Mouse (Mus musculus) megakaryocyte, embryonic 14.5 days (primary cell): ENCODE results near the gene 4930544D05Rik. TPM values are rescaled to one million over a fixed set of nuclear protein-coding genes. Genes with fewer than 3 reads are reported as not detected.
A peak's percentile ranks its signal among the peaks of the same experiment; 100 is the strongest.

Experiments used
- H3K27me3 ChIP-seq: replicated peaks from 2 replicates; pipeline ENCODE3; 2012; ENCODE audit warnings: inconsistent platforms
- H3K36me3 ChIP-seq: replicated peaks from 2 replicates; pipeline ENCODE3; 2012; ENCODE audit warnings: low read length, inconsistent platforms, mixed read lengths
- H3K4me1 ChIP-seq: 2 replicates; pipeline ENCODE4 v1.6.1; 2012; ENCODE audit warnings: inconsistent platforms
- H3K4me3 ChIP-seq: replicated peaks from 2 replicates; pipeline ENCODE3; 2012; ENCODE audit warnings: moderate library complexity, mild to moderate bottlenecking, inconsistent platforms
- H3K9me3 ChIP-seq: 2 replicates; pipeline ENCODE4 v1.6.1; 2012; ENCODE audit warnings: inconsistent platforms
- FLI1 ChIP-seq: IDR thresholded peaks from 2 replicates; pipeline ENCODE4 v1.6.1; 2012; ENCODE audit warnings: low read length, inconsistent platforms, mixed read lengths
- GATA1 ChIP-seq: IDR thresholded peaks from 3 replicates; pipeline ENCODE4 v1.6.1; 2012; ENCODE audit warnings: mixed read lengths, low read length, inconsistent platforms, borderline replicate concordance
- polyA plus RNA-seq: library from polyadenylated mRNA; stranded (reverse); fragments of >175 nt; gene quantifications from 2 replicates; pipeline ENCODE4 v1.2.3, GENCODE M21; 2012; ENCODE audit warnings: low replicate concordance; ENCODE audit not compliant: insufficient read depth

The 4930544D05Rik gene
- polyA plus RNA-seq, 1 experiment: not detected

GRCm38 (mm10) chr11:70580921-70581320, 34.7 kb upstream of the 4930544D05Rik start:
- H3K4me3 ChIP-seq: peak overlapping the region; percentile 83
- H3K9me3 ChIP-seq: no peaks in the 10 kb centered on the region
- H3K4me1 ChIP-seq: peaks cover 100% of the 10 kb centered on the region
- peaks cover 71% of the 10 kb centered on the region for H3K36me3 ChIP-seq
- H3K27me3 ChIP-seq: no peaks in the 10 kb centered on the region
- TF ChIP-seq FLI1 (no peak), GATA1 (no peak)

GRCm38 (mm10) chr11:70582196-70582595, 33.5 kb upstream of the 4930544D05Rik start:
- Histone ChIP-seq H3K4me1 (peaks cover 100% of the 10 kb centered on the region), H3K36me3 (peaks cover 67% of the 10 kb centered on the region), H3K27me3 (no peaks in the 10 kb centered on the region), H3K4me3 (peak overlapping the region; percentile 20), H3K9me3 (no peaks in the 10 kb centered on the region)
- TF ChIP-seq FLI1 (no peak), GATA1 (no peak)

DNA sequence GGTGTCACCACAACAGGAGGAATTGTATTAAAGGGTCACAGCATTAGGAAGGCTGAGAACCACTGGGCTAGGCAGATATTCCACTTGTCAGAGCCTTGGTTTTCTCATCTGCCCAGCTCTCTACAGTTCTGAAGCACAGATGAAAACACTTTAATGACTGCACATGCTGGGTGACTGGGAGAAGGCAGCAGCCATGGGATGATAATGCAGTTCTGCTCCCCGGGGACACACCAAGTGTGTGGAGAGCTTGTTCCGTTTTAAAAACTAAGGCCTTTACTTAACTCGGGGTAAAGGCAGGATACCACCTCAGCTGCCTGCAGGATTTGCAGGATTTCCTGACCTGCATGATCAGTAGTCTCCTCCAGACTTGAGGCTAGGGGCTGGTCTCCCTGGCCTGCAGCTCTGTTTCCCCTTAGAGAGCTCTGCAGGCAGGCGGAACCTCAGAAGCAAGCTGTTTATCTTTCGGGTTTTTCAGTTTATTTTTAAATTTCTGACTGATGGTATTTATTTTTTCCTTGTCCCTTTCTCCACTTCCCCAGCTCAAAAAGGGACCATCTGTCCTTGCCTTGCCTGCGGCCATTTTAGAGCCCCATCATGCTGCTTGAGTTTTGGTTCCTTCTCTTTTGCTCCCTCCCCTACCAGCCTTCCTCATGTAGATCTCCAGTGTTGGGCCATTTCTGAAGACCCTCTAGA, 32.5 kb upstream of the 4930544D05Rik start:
- Histone ChIP-seq H3K36me3 (peaks cover 67% of the 10 kb centered on the region), H3K27me3 (no peaks in the 10 kb centered on the region), H3K9me3 (no peaks in the 10 kb centered on the region), H3K4me3 (peak overlapping the region; percentile 79), H3K4me1 (peaks cover 100% of the 10 kb centered on the region)
- TF ChIP-seq GATA1 (no peak; the same call in 2 of the 3 replicates), FLI1 (no peak)

GRCm38 (mm10) chr11:70583775-70584174, 31.9 kb upstream of the 4930544D05Rik start:
- no peak for TF ChIP-seq GATA1
- H3K27me3 ChIP-seq: no peaks in the 10 kb centered on the region
- H3K36me3 ChIP-seq: peaks cover 68% of the 10 kb centered on the region
- H3K4me3 ChIP-seq: peak overlapping the region; percentile 79
- H3K4me1 ChIP-seq: peaks cover 100% of the 10 kb centered on the region
- H3K9me3 ChIP-seq: no peaks in the 10 kb centered on the region

- H3K27me3 ChIP-seq: no peaks in the 10 kb centered on the region
- peaks cover 68% of the 10 kb centered on the region for H3K36me3 ChIP-seq
- H3K4me3 ChIP-seq: peak overlapping the region; percentile 62
- H3K9me3 ChIP-seq: no peaks in the 10 kb centered on the region
- H3K4me1 ChIP-seq: peaks cover 98% of the 10 kb centered on the region
- TF ChIP-seq GATA1 (no peak), FLI1 (no peak)
Measured at GRCm38 (mm10) chr11:70585457-70585856, 30.2 kb upstream of the 4930544D05Rik start.

DNA sequence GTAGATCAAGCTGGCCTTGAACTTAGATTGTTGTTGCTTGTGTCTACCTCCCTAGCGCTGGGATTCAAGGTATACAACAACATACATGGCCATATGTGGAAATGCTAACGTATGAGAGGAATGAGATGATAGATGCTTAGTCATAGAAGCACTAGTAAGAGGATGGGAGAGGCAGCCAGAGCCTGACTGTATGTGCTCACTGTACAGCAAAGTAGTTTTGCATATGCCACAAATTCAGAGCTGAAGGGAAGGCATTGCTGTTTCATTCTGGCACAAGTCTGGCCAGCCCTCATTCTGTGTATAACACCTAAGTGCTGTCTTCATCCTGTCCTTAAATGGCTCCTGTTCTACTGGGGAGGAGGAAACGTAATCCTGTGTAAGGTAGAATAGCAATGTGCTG, 29.4 kb upstream of the 4930544D05Rik start:
- peaks cover 68% of the 10 kb centered on the region for H3K36me3 ChIP-seq
- TF ChIP-seq FLI1: no peak
- TF ChIP-seq GATA1: no peak
- peak overlapping the region; percentile 62 for H3K4me3 ChIP-seq
- no peaks in the 10 kb centered on the region for H3K9me3 ChIP-seq
- H3K27me3 ChIP-seq: no peaks in the 10 kb centered on the region
- peaks cover 98% of the 10 kb centered on the region for H3K4me1 ChIP-seq

DNA sequence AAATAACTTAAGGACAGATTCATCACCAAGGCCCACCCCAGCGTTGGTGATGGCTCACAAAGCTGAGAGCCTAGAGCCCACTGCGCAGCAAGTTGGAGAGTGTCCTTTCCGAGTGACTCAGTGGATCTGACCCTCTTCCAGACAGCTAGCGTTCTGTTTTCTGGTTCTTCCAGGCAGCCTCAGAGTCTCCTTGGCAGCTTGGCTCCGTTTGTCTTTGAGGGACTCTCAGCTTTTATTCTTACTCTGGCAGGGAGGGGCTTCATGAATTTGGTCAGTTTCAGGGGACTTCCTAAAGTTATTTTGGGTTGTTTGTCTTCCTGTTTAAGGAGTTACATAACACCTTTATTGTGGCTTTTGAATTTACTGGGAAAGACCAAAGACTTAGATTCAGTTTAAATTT, 28.7 kb upstream of the 4930544D05Rik start:
- no peaks in the 10 kb centered on the region for H3K9me3 ChIP-seq
- peaks cover 98% of the 10 kb centered on the region for H3K4me1 ChIP-seq
- no peaks in the 10 kb centered on the region for H3K27me3 ChIP-seq
- H3K36me3 ChIP-seq: peaks cover 64% of the 10 kb centered on the region
- TF ChIP-seq GATA1 (no peak), FLI1 (no peak)
- peak overlapping the region; percentile 48 for H3K4me3 ChIP-seq

GRCm38 (mm10) chr11:70591733-70592132, 23.9 kb upstream of the 4930544D05Rik start:
- Histone ChIP-seq H3K27me3 (no peaks in the 10 kb centered on the region), H3K36me3 (peaks cover 75% of the 10 kb centered on the region), H3K4me3 (peak overlapping the region; percentile 46), H3K9me3 (no peaks in the 10 kb centered on the region), H3K4me1 (peaks cover 98% of the 10 kb centered on the region)
- TF ChIP-seq FLI1 (no peak), GATA1 (no peak)

GRCm38 (mm10) chr11:70594253-70594989, 21.2 kb upstream of the 4930544D05Rik start:
- no peaks in the 10 kb centered on the region for H3K27me3 ChIP-seq
- H3K4me1 ChIP-seq: peaks cover 100% of the 10 kb centered on the region
- no peaks in the 10 kb centered on the region for H3K9me3 ChIP-seq
- H3K36me3 ChIP-seq: peaks cover 81% of the 10 kb centered on the region
- no peak for TF ChIP-seq FLI1
- peak overlapping the region; percentile 88 for H3K4me3 ChIP-seq

DNA sequence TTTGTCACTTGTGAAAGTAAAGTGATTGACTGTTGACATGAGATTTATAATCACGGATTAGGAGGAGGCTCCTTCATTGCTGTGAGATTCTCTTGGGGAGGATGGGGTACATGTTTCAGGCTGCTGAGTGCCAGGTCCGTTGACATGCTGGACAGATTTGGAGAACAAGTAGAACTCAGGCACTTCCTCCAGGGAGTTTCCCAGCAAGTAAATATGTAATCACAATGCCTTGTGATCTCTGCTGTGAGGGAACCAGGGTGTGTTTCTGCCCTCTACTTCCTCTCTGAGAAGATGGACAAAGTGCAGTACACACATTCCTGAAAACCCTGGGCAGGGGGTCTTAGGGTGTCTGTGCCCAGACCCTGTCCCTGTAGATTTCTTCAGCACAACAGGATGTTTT, 20.0 kb upstream of the 4930544D05Rik start:
- Histone ChIP-seq H3K4me3 (peak overlapping the region; percentile 78), H3K36me3 (peaks cover 84% of the 10 kb centered on the region), H3K27me3 (no peaks in the 10 kb centered on the region), H3K9me3 (no peaks in the 10 kb centered on the region), H3K4me1 (peaks cover 100% of the 10 kb centered on the region)
- TF ChIP-seq FLI1 (no peak), GATA1 (no peak)

GRCm38 (mm10) chr11:70596094-70596493, 19.6 kb upstream of the 4930544D05Rik start:
- Histone ChIP-seq H3K36me3 (peaks cover 82% of the 10 kb centered on the region), H3K27me3 (no peaks in the 10 kb centered on the region), H3K4me3 (peak overlapping the region; percentile 54), H3K9me3 (no peaks in the 10 kb centered on the region), H3K4me1 (peaks cover 98% of the 10 kb centered on the region)
- TF ChIP-seq FLI1 (no peak), GATA1 (no peak)
